Mouse (Mus musculus): ENCODE data around the gene Rps5. TPM values are rescaled to one million over a fixed set of nuclear protein-coding genes. Genes with fewer than 3 reads are reported as not detected.

Rps5 gene
- polyA plus RNA-seq, 1 experiment from 2014 or later = 1,049 TPM

- Histone ChIP-seq H3K27ac (peak within 1 kb of the TSS; percentile 86), H3K9me3 (no peaks in the 10 kb centered on the region), H3K4me1 (peaks cover 14% of the 10 kb centered on the region), H3K9ac (peak within 1 kb of the TSS; percentile 90), H3K4me2 (peak within 1 kb of the TSS; percentile 90), H3K4me3 (replicated peaks) (peak within 1 kb of the TSS; percentile 90), H3K27me3 (replicated peaks) (no peaks in the 10 kb centered on the region), H3K36me3 (peaks cover 21% of the 10 kb centered on the region)
- ATAC-seq (ENCODE audit: insufficient read depth, low FRiP score, low read depth) = peak; percentile 91
- WGBS = 0% methylated on average over 23 of the region's 23 CpGs
Measured at GRCm38 (mm10) chr7:12965678-12966091, 43.6 kb downstream of the Rps5 start, which contains the start of gene Zfp324. TSS of gene Zfp324 (plus strand) at chr7:12965838.

- WGBS = under 1% methylated on average over 29 of the region's 29 CpGs
Measured at GRCm38 (mm10) chr7:12966104-12966845, 44.2 kb downstream of the Rps5 start.

GRCm38 (mm10) chr7:12970906-12971305 is 48.8 kb downstream of the Rps5 start:
- 93% methylated on average over 25 of the region's 25 CpGs for WGBS
- no peaks in the 10 kb centered on the region for H3K9me3 ChIP-seq
- H3K4me3 ChIP-seq (replicated peaks) = no peak overlapping the region
- H3K4me2 ChIP-seq = no peak overlapping the region
- ATAC-seq (ENCODE audit: insufficient read depth, low FRiP score, low read depth) = no peak
- peaks cover 42% of the 10 kb centered on the region for H3K36me3 ChIP-seq
- H3K9ac ChIP-seq = no peak overlapping the region
- H3K27me3 ChIP-seq (replicated peaks) = no peaks in the 10 kb centered on the region
- H3K4me1 ChIP-seq = peaks cover 7% of the 10 kb centered on the region
- no peak overlapping the region for H3K27ac ChIP-seq

More at GRCm38 (mm10) chr7:12966104-12966845, 44.2 kb downstream of the Rps5 start:
- Histone ChIP-seq H3K36me3 (peaks cover 27% of the 10 kb centered on the region), H3K9ac (peak overlapping the region; percentile 90), H3K9me3 (no peaks in the 10 kb centered on the region), H3K27me3 (replicated peaks) (no peaks in the 10 kb centered on the region), H3K4me1 (peaks cover 14% of the 10 kb centered on the region), H3K27ac (peak overlapping the region; percentile 86), H3K4me2 (peak overlapping the region; percentile 90), H3K4me3 (replicated peaks) (peak overlapping the region; percentile 90)
- peak; percentile 77 for ATAC-seq (ENCODE audit: insufficient read depth, low FRiP score, low read depth)

Other genes with a start within 250 kb of the Rps5 start
- not detected in 2 replicates for gene Vmn2r55, start 237.3 kb upstream of the Rps5 start, polyA plus RNA-seq (2015; fragmentation: Nextera tagmentation; extraction: Ambion mirVana)
- gene Vmn2r56, start 187.3 kb upstream of the Rps5 start, polyA plus RNA-seq (2015; fragmentation: Nextera tagmentation; extraction: Ambion mirVana) = not detected in 2 replicates
- gene Zscan18, start 118.7 kb upstream of the Rps5 start, polyA plus RNA-seq (2015; fragmentation: Nextera tagmentation; extraction: Ambion mirVana) = 5.6 and 6.8 TPM in 2 replicates
- gene Zfp329, start 103.4 kb upstream of the Rps5 start, polyA plus RNA-seq (2015; fragmentation: Nextera tagmentation; extraction: Ambion mirVana) = 12.5 and 14.7 TPM in 2 replicates
- gene Zfp110, start 87.5 kb upstream of the Rps5 start, polyA plus RNA-seq (2015; fragmentation: Nextera tagmentation; extraction: Ambion mirVana) = 32.3 and 34.4 TPM in 2 replicates
- 3.4 and 3.6 TPM in 2 replicates for gene Zfp128, start 41.1 kb upstream of the Rps5 start, polyA plus RNA-seq (2015; fragmentation: Nextera tagmentation; extraction: Ambion mirVana)
- gene Zscan22, start 24.5 kb upstream of the Rps5 start, polyA plus RNA-seq (2015; fragmentation: Nextera tagmentation; extraction: Ambion mirVana) = 13.3 and 15.6 TPM in 2 replicates
- gene Rnf225, start 5.1 kb downstream of the Rps5 start, polyA plus RNA-seq (2015; fragmentation: Nextera tagmentation; extraction: Ambion mirVana) = 1.0 and 1.3 TPM in 2 replicates
- gene Zfp324, start 43.5 kb downstream of the Rps5 start, polyA plus RNA-seq (2015; fragmentation: Nextera tagmentation; extraction: Ambion mirVana) = 8.9 and 10.3 TPM in 2 replicates
- 6.9 and 8.4 TPM in 2 replicates for gene Zfp446, start 55.6 kb downstream of the Rps5 start, polyA plus RNA-seq (2015; fragmentation: Nextera tagmentation; extraction: Ambion mirVana)
- 0.64 and 1.8 TPM in 2 replicates for gene Slc27a5, start 75.9 kb downstream of the Rps5 start, polyA plus RNA-seq (2015; fragmentation: Nextera tagmentation; extraction: Ambion mirVana)
- gene Trim28, start 76.8 kb downstream of the Rps5 start, polyA plus RNA-seq (2015; fragmentation: Nextera tagmentation; extraction: Ambion mirVana) = 216 and 252 TPM in 2 replicates
- gene Zbtb45, start 87.7 kb downstream of the Rps5 start, polyA plus RNA-seq (2015; fragmentation: Nextera tagmentation; extraction: Ambion mirVana) = 20.4 and 21.9 TPM in 2 replicates
- 161 and 167 TPM in 2 replicates for gene Chmp2a, start 112.5 kb downstream of the Rps5 start, polyA plus RNA-seq (2015; fragmentation: Nextera tagmentation; extraction: Ambion mirVana)
- 105 and 107 TPM in 2 replicates for gene Ube2m, start 116.0 kb downstream of the Rps5 start, polyA plus RNA-seq (2015; fragmentation: Nextera tagmentation; extraction: Ambion mirVana)
- 2.7 and 3.0 TPM in 2 replicates for gene Mzf1, start 132.5 kb downstream of the Rps5 start, polyA plus RNA-seq (2015; fragmentation: Nextera tagmentation; extraction: Ambion mirVana)
- gene Vmn1r85, start 172.9 kb downstream of the Rps5 start, polyA plus RNA-seq (2015; fragmentation: Nextera tagmentation; extraction: Ambion mirVana) = not detected in 2 replicates
- not detected in 2 replicates for gene Vmn1r86, start 197.6 kb downstream of the Rps5 start, polyA plus RNA-seq (2015; fragmentation: Nextera tagmentation; extraction: Ambion mirVana)
- gene Vmn1r87, start 217.9 kb downstream of the Rps5 start, polyA plus RNA-seq (2015; fragmentation: Nextera tagmentation; extraction: Ambion mirVana) = not detected in 2 replicates
- 0.01 TPM in 1 of 2 replicates, not detected in the other for gene Vmn1r88, start 237.3 kb downstream of the Rps5 start, polyA plus RNA-seq (2015; fragmentation: Nextera tagmentation; extraction: Ambion mirVana)